Mouse (Mus musculus): ENCODE measurements around the gene Slc26a3. TPM values are rescaled to one million over a fixed set of nuclear protein-coding genes. Genes with fewer than 3 reads are reported as not detected.

Slc26a3 gene
- polyA plus RNA-seq, 1 experiment from 2014 or later, result 0.09 TPM

DNA sequence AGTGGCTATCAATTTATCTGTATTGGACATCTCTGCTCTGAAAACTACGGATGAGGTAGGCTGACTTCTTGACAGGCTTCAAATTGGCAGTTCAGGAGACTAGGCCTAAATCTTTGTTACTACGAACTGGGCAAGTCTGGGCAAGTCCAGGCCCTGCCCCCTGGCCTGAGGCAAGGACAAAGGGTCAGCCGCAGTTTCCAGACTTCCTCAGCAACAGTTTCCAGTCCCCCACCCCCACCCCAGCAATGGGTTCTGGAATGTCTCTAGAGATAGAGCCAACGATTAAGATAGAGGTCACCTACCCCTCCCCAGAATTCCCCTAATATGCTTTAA, 15.4 kb upstream of the Slc26a3 start:
- H3K9me3 ChIP-seq (ENCODE audit: control insufficient read depth, low read length), result no peaks in the 10 kb centered on the region
- 76% methylated on average over 4 of the region's 4 CpGs for WGBS

DNA sequence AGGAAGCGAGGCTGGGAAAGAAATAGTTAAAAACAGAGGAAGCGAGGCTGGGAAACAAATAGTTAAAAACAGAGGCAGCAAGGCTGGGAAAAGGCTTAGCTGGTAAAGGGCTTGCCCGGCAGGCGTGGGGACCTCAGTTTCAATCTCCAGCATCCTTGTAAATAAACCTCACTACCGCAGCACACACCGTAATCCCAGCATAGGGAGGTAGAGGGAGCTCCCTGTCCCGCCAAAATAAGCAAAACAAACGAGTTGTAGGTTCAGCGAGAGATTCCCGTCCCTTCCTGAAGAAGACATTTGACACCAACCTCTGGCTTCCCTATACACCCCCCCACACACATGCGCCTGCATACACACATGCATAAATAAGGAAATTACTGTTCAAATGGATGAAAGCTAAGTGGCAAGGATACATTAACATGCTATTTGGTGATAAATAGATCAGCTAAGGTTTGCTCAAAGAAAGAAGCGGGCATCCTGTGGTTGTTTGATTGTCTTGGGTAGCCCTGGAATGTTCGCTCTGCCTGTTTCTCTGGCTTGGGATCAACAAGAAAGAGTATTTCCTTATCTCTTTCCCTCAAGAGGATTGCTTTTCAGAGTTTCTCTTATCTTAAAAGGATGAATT, 14.2 kb upstream of the Slc26a3 start:
- Histone ChIP-seq H3K9ac (ENCODE audit: low read depth, low read length) (peak overlapping the region; percentile 27; the same call in 1 of the 2 replicates), H3K4me3 (ENCODE audit: low read depth, low read length) (no peak overlapping the region), H3K9me3 (ENCODE audit: control insufficient read depth, low read length) (no peaks in the 10 kb centered on the region), H3K27me3 (ENCODE audit: control insufficient read depth, insufficient read depth, low read length) (no peaks in the 10 kb centered on the region), H3K27ac (ENCODE audit: low read depth, low read length) (no peak overlapping the region), H3K4me1 (replicated peaks; ENCODE audit: control insufficient read depth, insufficient read depth, low read length) (no peaks in the 10 kb centered on the region; the same call in 1 of the 2 replicates), H3K4me2 (replicated peaks; ENCODE audit: low read depth, low read length) (peak overlapping the region; percentile 31), H3K36me3 (ENCODE audit: control insufficient read depth, insufficient read depth, low read length) (no peaks in the 10 kb centered on the region)
- ATAC-seq (ENCODE audit: low FRiP score), result no peak
- WGBS, result 20% methylated on average over 13 of the region's 13 CpGs
- DNase-seq (ENCODE audit: low spot score), result peak; percentile 50

More for the DNA sequence above, 15.4 kb upstream of the Slc26a3 start:
- Histone ChIP-seq H3K4me1 (replicated peaks; ENCODE audit: control insufficient read depth, insufficient read depth, low read length) (no peaks in the 10 kb centered on the region; the same call in 1 of the 2 replicates), H3K27me3 (ENCODE audit: control insufficient read depth, insufficient read depth, low read length) (no peaks in the 10 kb centered on the region), H3K9ac (ENCODE audit: low read depth, low read length) (no peak overlapping the region), H3K4me3 (ENCODE audit: low read depth, low read length) (no peak overlapping the region), H3K27ac (ENCODE audit: low read depth, low read length) (no peak overlapping the region), H3K36me3 (ENCODE audit: control insufficient read depth, insufficient read depth, low read length) (no peaks in the 10 kb centered on the region), H3K4me2 (replicated peaks; ENCODE audit: low read depth, low read length) (no peak overlapping the region)
- ATAC-seq (ENCODE audit: low FRiP score) (no peak), DNase-seq (ENCODE audit: low spot score) (no peak)

DNA sequence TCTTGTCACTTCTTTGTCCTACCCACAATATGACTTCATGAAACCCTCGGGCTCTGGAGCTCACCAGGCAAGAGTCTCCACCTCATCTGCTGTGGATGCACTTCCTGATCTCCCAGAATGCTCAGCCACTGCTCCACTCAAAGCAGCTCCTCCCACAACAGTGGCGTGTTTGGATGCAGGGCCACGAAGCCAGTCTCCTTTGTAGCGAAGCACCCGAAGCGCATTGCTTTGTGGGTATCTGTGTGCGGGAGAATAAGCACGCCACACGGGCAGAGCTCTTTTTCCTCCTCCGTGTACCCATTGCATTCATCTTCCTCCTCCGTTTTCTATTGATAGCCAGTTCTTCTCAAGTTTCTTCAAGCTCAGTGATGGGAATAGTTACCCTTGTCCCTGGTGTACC, 13.4 kb upstream of the Slc26a3 start:
- Histone ChIP-seq H3K4me2 (replicated peaks; ENCODE audit: low read depth, low read length) (no peak overlapping the region), H3K4me3 (ENCODE audit: low read depth, low read length) (no peak overlapping the region), H3K27ac (ENCODE audit: low read depth, low read length) (no peak overlapping the region), H3K36me3 (ENCODE audit: control insufficient read depth, insufficient read depth, low read length) (no peaks in the 10 kb centered on the region), H3K9me3 (ENCODE audit: control insufficient read depth, low read length) (no peaks in the 10 kb centered on the region), H3K4me1 (replicated peaks; ENCODE audit: control insufficient read depth, insufficient read depth, low read length) (no peaks in the 10 kb centered on the region; the same call in 1 of the 2 replicates), H3K9ac (ENCODE audit: low read depth, low read length) (no peak overlapping the region), H3K27me3 (ENCODE audit: control insufficient read depth, insufficient read depth, low read length) (no peaks in the 10 kb centered on the region)
- ATAC-seq (ENCODE audit: low FRiP score) (no peak), DNase-seq (ENCODE audit: low spot score) (no peak)
- 84% methylated on average over 11 of the region's 11 CpGs for WGBS

DNA sequence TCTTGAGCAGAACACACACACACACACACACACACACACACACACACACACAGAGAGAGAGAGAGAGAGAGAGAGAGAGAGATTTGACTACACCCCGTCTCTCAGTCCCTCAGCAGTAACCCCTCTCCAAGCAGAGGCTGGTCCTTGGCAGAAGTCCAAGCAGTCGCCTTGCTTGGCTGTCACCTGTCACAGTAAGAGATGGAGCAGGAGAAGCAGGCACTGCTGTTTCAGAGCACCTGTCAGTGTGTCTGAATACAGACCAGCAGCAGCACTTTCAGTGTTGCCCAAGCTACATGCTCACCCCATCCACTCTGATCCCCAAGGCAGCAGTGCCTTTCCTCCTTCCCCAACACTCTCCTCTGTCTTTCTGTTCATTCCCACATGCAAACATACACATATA, 9.8 kb upstream of the Slc26a3 start:
- Histone ChIP-seq H3K27ac (ENCODE audit: low read depth, low read length) (no peak overlapping the region), H3K36me3 (ENCODE audit: control insufficient read depth, insufficient read depth, low read length) (no peaks in the 10 kb centered on the region), H3K4me1 (replicated peaks; ENCODE audit: control insufficient read depth, insufficient read depth, low read length) (no peaks in the 10 kb centered on the region; the same call in 1 of the 2 replicates), H3K4me3 (ENCODE audit: low read depth, low read length) (no peak overlapping the region), H3K9ac (ENCODE audit: low read depth, low read length) (no peak overlapping the region), H3K27me3 (ENCODE audit: control insufficient read depth, insufficient read depth, low read length) (no peaks in the 10 kb centered on the region), H3K4me2 (replicated peaks; ENCODE audit: low read depth, low read length) (no peak overlapping the region), H3K9me3 (ENCODE audit: control insufficient read depth, low read length) (no peaks in the 10 kb centered on the region)
- 25% methylated on average over 2 of the region's 2 CpGs for WGBS
- DNase-seq (ENCODE audit: low spot score), result no peak
- no peak for ATAC-seq (ENCODE audit: low FRiP score)

- H3K27ac ChIP-seq (ENCODE audit: low read depth, low read length), result no peak overlapping the region
- WGBS, result 70% methylated on average over 2 of the region's 2 CpGs
- no peaks in the 10 kb centered on the region for H3K9me3 ChIP-seq (ENCODE audit: control insufficient read depth, low read length)
- H3K4me3 ChIP-seq (ENCODE audit: low read depth, low read length), result no peak overlapping the region
- H3K36me3 ChIP-seq (ENCODE audit: control insufficient read depth, insufficient read depth, low read length), result no peaks in the 10 kb centered on the region
- DNase-seq (ENCODE audit: low spot score) (no peak), ATAC-seq (ENCODE audit: low FRiP score) (no peak)
- H3K9ac ChIP-seq (ENCODE audit: low read depth, low read length), result no peak overlapping the region
- no peak overlapping the region for H3K4me2 ChIP-seq (replicated peaks; ENCODE audit: low read depth, low read length)
- H3K4me1 ChIP-seq (replicated peaks; ENCODE audit: control insufficient read depth, insufficient read depth, low read length), result no peaks in the 10 kb centered on the region
- no peaks in the 10 kb centered on the region for H3K27me3 ChIP-seq (ENCODE audit: control insufficient read depth, insufficient read depth, low read length)
Observed at GRCm38 (mm10) chr12:31382451-31382850, 8.2 kb upstream of the Slc26a3 start.

- WGBS, result 75% methylated on average over 3 of the region's 3 CpGs
Observed at GRCm38 (mm10) chr12:31387303-31387702, 3.4 kb upstream of the Slc26a3 start.

GRCm38 (mm10) chr12:31391696-31392095, 1.0 kb downstream of the Slc26a3 start:
- H3K9me3 ChIP-seq (ENCODE audit: control insufficient read depth, low read length), result no peaks in the 10 kb centered on the region
- H3K27ac ChIP-seq (ENCODE audit: low read depth, low read length), result no peak overlapping the region
- no peaks in the 10 kb centered on the region for H3K4me1 ChIP-seq (replicated peaks; ENCODE audit: control insufficient read depth, insufficient read depth, low read length)
- DNase-seq (ENCODE audit: low spot score), result no peak
- 94% methylated on average over 12 of the region's 12 CpGs for WGBS
- no peaks in the 10 kb centered on the region for H3K36me3 ChIP-seq (ENCODE audit: control insufficient read depth, insufficient read depth, low read length)
- H3K4me2 ChIP-seq (replicated peaks; ENCODE audit: low read depth, low read length), result no peak overlapping the region
- H3K9ac ChIP-seq (ENCODE audit: low read depth, low read length), result no peak overlapping the region
- H3K4me3 ChIP-seq (ENCODE audit: low read depth, low read length), result no peak overlapping the region
- no peaks in the 10 kb centered on the region for H3K27me3 ChIP-seq (ENCODE audit: control insufficient read depth, insufficient read depth, low read length)
- no peak for ATAC-seq (ENCODE audit: low FRiP score)

More at GRCm38 (mm10) chr12:31387303-31387702, 3.4 kb upstream of the Slc26a3 start:
- H3K4me1 ChIP-seq (replicated peaks; ENCODE audit: control insufficient read depth, insufficient read depth, low read length), result no peaks in the 10 kb centered on the region
- no peak overlapping the region for H3K27ac ChIP-seq (ENCODE audit: low read depth, low read length)
- no peaks in the 10 kb centered on the region for H3K36me3 ChIP-seq (ENCODE audit: control insufficient read depth, insufficient read depth, low read length)
- no peaks in the 10 kb centered on the region for H3K9me3 ChIP-seq (ENCODE audit: control insufficient read depth, low read length)
- no peak overlapping the region for H3K9ac ChIP-seq (ENCODE audit: low read depth, low read length)
- H3K4me2 ChIP-seq (replicated peaks; ENCODE audit: low read depth, low read length), result no peak overlapping the region
- H3K4me3 ChIP-seq (ENCODE audit: low read depth, low read length), result no peak overlapping the region
- ATAC-seq (ENCODE audit: low FRiP score) (no peak), DNase-seq (ENCODE audit: low spot score) (no peak)
- H3K27me3 ChIP-seq (ENCODE audit: control insufficient read depth, insufficient read depth, low read length), result no peaks in the 10 kb centered on the region

DNA sequence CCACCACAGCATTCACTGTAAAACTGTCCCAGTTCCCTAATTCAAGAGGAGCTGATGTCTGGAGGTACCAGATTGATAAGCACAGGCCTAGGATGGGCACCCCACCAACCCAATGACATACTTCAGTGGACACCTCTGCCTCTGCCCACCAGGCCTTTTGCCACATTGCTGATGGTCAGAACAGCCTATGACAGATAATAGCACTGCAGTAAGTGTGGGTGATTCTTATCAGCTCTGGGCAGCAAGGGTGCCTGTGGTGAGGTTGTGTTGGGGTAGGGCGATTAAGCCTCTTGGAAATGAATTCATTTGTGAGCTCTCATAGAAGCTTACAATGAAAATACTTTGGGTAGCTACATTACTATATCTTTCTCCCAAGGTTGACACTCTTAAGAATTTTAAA, 5.2 kb downstream of the Slc26a3 start:
- Histone ChIP-seq H3K4me2 (replicated peaks; ENCODE audit: low read depth, low read length) (no peak overlapping the region), H3K9ac (ENCODE audit: low read depth, low read length) (no peak overlapping the region), H3K9me3 (ENCODE audit: control insufficient read depth, low read length) (no peaks in the 10 kb centered on the region), H3K27ac (ENCODE audit: low read depth, low read length) (no peak overlapping the region), H3K4me3 (ENCODE audit: low read depth, low read length) (no peak overlapping the region), H3K36me3 (ENCODE audit: control insufficient read depth, insufficient read depth, low read length) (no peaks in the 10 kb centered on the region), H3K4me1 (replicated peaks; ENCODE audit: control insufficient read depth, insufficient read depth, low read length) (no peaks in the 10 kb centered on the region), H3K27me3 (ENCODE audit: control insufficient read depth, insufficient read depth, low read length) (no peaks in the 10 kb centered on the region)
- DNase-seq (ENCODE audit: low spot score) (no peak), ATAC-seq (ENCODE audit: low FRiP score) (no peak)
- 95% methylated on average over 1 of the region's 1 CpGs for WGBS

- Histone ChIP-seq H3K4me3 (ENCODE audit: low read depth, low read length) (no peak overlapping the region), H3K27ac (ENCODE audit: low read depth, low read length) (no peak overlapping the region), H3K4me1 (replicated peaks; ENCODE audit: control insufficient read depth, insufficient read depth, low read length) (no peaks in the 10 kb centered on the region), H3K4me2 (replicated peaks; ENCODE audit: low read depth, low read length) (no peak overlapping the region), H3K27me3 (ENCODE audit: control insufficient read depth, insufficient read depth, low read length) (no peaks in the 10 kb centered on the region), H3K9ac (ENCODE audit: low read depth, low read length) (no peak overlapping the region), H3K36me3 (ENCODE audit: control insufficient read depth, insufficient read depth, low read length) (no peaks in the 10 kb centered on the region), H3K9me3 (ENCODE audit: control insufficient read depth, low read length) (no peaks in the 10 kb centered on the region)
- ATAC-seq (ENCODE audit: low FRiP score) (no peak), DNase-seq (ENCODE audit: low spot score) (no peak)
- WGBS, result 93% methylated on average over 4 of the region's 4 CpGs
Observed at GRCm38 (mm10) chr12:31397709-31398108, 7.0 kb downstream of the Slc26a3 start.
